Mouse (Mus musculus): Measurements from ENCODE around the gene C2cd5.

The C2cd5 gene

DNA sequence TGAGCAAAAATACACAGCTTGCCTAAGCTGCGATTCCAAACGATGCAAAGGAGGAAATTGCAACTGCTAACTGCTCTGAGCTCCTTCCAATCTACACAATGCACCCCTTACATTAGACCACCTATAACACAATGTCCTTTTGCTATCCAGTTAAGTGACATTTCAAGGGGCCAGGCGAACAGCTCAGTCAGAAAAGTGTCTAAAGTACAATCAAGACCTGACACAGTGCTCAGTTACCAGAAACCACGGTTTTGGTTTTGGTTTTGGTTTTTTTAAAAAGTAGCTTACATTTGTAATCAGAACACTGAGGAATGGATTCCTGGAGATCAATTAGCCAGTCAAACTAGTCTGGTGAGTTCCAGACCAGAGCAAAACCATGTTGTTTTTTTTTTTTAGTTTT lies 20.8 kb downstream of the C2cd5 start:
- in situ Hi-C loops (cut with MboI, MseI): no loop called here

- in situ Hi-C loops (cut with MboI, MseI): no loop called here
Measured at GRCm38 (mm10) chr6:143076461-143076860, 23.5 kb downstream of the C2cd5 start.

DNA sequence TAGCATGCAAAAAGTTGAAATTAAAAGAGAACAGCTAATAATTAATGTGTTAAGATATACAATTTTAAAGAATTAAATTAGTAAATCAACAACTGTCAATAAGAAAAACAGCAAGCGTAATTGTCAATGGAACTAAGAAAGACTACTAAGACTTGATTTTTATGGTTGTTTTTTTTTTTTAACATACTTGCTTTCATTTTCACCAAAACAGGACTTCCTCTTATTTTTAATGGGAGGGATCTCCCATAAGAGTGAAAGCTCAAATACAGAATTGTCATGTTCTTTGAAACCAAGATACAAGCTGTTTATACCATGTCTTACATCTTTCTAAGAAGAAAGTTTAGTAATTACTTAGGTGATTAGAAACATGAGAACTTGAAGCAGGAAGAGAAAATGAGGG lies 26.0 kb downstream of the C2cd5 start:
- in situ Hi-C loops (cut with MboI, MseI): no loop called here

DNA sequence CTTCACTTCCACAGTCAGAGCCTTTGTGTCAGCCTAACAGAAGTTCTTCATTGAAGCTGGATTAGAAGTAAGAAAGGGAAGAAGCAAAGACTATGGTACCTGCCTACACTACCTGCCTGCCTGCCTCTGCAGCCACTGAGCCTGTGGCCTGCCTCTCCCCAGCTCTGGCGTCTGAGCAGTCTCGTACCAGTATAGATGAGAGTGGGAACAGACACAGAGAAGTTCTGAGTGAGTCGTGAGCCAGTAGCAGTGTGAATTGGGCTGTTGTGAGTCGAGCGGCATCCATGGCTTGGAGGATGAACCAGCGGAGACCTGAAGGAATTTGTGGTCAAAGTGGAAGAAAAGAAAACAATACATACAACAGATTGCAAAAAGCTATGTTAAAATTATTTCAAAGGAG lies 26.5 kb downstream of the C2cd5 start:
- in situ Hi-C loops (cut with MboI, MseI): no loop called here

- in situ Hi-C loops (cut with MboI, MseI): no loop called here
Measured at GRCm38 (mm10) chr6:143072412-143073014, 27.4 kb downstream of the C2cd5 start.

DNA sequence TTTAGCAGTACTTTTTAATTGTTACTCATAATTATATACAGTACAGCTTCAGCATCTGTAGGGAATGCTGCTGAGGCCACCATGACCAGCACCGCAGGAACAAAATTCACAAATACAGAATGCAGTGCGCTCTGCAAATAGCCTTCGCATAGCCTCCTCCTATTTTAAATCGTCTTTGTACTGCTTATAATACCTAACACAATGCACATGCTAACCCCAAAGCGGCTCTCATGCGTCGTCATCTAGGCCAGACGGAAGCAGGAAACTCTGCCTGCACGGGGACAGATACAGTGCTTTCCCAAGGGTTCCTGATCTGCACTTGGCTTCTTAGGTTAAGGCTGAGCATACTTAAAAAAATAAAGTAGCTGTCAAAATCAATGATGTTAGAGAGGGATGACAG lies 29.2 kb downstream of the C2cd5 start:
- in situ Hi-C loops (cut with MboI, MseI): no loop called here

- in situ Hi-C loops (cut with MboI, MseI): no loop called here
Measured at GRCm38 (mm10) chr6:143070019-143070418, 29.9 kb downstream of the C2cd5 start.

DNA sequence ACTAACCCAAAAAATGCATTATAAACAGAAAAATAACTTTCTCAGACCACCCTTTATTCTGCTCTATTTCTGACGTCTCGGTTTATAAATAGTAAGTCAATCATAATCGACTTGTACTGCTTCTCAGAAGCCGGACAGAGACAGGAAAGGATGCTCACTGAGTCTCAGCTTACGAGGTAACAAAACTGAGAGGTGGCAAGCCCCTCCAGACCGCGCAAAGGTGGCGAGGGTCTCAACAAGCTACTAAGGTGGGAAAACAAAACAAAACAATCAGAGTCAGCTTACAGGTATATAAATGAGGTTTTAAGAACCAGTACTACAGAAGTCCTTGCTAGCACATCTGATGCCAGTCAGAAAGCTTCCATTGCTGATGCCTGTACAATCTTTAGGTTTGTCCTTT lies 30.3 kb downstream of the C2cd5 start:
- in situ Hi-C loops (cut with MboI, MseI): no loop called here

- in situ Hi-C loops (cut with MboI, MseI): no loop called here
Measured at GRCm38 (mm10) chr6:143068181-143068915, 31.6 kb downstream of the C2cd5 start.

DNA sequence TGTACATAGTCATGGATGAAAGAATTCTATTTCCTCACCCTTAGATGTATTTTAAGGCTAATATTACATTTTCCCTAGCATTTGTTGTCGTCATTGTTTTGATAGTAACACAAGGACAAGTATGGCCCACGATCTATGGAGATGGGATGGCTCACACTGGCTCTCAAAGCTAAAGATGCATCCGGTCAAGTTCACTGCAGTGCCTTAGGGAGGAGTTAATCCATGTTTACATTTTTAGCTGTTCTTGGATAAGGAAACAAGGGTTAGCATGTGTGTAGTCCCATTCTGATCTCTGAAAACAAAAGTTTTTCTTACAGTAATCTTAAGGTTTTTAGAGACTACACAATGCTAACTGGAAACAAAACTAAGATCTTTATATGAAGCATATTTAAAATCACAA lies 32.3 kb downstream of the C2cd5 start:
- in situ Hi-C loops (cut with MboI, MseI): no loop called here

DNA sequence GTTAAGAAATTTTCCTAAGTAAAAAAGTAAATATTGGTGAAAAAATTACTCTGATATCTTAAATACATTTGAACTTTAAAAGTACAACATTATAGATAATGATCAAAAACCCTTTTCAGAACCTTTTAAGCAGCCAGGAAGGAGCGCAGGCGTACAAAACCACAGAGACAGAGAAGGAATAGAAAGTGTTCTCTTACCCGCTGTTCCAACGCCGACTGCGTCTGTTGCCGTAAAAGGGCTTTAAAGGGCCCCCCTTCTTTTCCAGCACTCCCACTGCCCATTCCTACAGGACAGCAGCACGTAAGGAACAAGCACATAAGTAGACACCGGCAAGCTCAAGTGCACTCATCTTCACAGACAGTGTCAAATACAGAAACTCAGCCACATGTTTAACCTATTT lies 33.1 kb downstream of the C2cd5 start:
- in situ Hi-C loops (cut with MboI, MseI): no loop called here

GRCm38 (mm10) chr6:143064047-143064446 lies 35.9 kb downstream of the C2cd5 start:
- in situ Hi-C loops (cut with MboI, MseI): no loop called here

GRCm38 (mm10) chr6:143057601-143058000 lies 42.3 kb downstream of the C2cd5 start:
- in situ Hi-C loops (cut with MboI, MseI): no loop called here

- in situ Hi-C loops (cut with MboI, MseI): no loop called here
Measured at GRCm38 (mm10) chr6:143051566-143051965, 48.4 kb downstream of the C2cd5 start.

DNA sequence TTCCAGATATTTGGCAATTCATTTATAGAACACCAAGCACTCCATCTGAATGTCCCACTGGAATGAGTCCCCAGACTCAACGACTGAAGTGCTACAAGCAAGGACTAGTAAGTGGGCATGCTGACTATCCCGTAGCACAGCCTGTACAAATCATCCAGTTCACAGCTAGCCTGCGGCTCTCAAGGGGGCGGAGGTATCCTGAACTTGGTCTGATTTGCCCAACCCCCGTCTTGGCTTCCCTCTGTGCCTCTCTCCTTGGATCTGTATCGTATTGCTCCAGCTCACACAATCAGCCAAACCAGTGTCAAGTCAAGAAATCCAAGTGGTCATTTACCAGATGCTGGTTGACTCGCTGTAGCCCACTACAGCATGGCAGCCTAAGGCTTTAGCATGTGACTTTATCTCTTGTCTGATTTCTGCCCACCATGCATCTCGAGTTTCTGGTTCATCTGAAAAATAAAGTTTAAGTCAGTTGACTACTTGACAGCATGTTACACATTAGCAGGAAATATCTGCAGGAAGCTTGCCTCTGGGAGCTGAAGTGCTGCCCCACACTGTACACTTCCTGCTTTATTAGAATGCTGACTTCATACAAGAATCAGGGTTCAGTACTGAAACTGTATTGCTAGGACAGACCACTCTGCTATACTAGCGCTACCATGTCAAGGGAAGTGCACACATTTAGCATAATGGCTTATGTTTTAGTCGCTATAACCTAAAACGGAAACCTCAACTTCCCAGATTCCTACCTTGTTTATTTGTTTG lies 50.0 kb downstream of the C2cd5 start:
- in situ Hi-C loops (cut with MboI, MseI): no loop called here

GRCm38 (mm10) chr6:143049117-143049516 lies 50.8 kb downstream of the C2cd5 start:
- in situ Hi-C loops (cut with MboI, MseI): no loop called here

DNA sequence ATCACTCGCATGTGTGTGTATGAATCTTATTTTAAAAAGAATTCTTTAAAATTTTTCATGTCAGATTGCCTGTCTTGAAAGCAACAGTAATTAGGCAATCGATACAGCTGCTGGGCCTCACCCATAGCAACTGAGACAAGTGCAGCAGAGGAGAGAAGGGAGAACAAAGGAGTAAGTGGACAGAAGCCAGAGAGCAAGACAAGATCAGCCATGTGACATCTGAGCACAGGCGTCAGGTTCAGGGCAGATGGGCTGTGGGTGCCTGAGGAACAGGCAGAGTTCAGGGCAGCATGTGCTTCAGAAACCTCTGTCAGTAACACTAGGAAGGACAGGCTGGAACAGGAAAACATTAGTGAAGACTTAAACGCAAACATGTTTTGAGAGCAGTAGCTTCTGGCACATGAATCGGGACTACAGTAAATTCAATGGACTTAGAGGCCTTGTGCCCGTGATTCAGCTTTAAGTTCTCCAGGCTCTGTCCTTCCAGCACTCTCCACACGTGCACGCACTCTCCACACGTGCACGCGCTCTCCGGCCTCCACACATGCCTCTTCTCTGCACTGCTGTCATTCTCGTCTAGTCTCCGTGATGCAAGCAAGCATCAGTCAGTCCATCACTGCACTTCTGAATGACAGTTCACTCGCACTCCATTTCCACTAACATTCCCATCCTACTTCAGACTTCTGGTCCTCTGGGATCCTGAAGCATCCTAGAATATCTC lies 52.2 kb downstream of the C2cd5 start:
- in situ Hi-C loops (cut with MboI, MseI): no loop called here

- in situ Hi-C loops (cut with MboI, MseI): no loop called here
Measured at GRCm38 (mm10) chr6:143041578-143041977, 58.4 kb downstream of the C2cd5 start.

DNA sequence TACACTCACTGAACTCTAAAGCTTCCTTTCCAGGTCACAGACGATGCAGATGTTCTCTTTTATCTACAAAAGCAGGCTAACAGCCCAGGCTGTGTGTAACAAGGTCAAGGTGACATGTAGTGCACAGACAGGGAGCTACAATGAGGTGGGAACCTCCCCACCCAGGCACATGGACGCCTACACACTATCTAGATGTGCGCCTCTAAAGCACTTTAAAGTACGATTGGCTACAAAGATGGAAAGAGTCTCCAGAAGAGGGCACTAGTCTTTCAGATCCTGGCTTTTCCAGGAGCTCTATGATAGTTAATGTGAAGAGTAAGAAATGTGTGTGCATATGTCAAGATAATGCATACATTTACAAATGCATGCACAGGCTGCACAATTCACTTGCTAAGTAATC lies 64.7 kb downstream of the C2cd5 start:
- in situ Hi-C loops (cut with MboI, MseI): no loop called here

DNA sequence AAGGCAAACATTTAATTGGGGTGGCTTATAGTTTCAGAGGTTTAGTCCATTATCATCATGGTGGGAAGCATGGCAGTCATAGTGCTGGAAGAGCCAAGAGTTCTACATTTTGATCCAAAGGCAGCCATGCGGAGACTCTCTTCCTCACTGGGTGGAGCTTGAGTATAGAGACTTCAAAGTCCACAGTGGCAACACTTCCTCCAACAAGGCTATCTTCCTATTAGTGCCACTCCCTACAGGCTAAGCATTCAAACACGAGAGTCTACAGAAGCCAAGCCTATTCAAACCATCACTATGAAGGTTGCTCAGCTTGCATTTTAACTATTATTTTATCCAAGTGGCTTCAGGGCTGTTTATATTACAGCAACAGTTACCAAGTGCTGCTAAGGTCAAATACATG lies 65.4 kb downstream of the C2cd5 start:
- in situ Hi-C loops (cut with MboI, MseI): no loop called here

GRCm38 (mm10) chr6:143030521-143030920 lies 69.4 kb downstream of the C2cd5 start:
- in situ Hi-C loops (cut with MboI, MseI): no loop called here

- in situ Hi-C loops (cut with MboI, MseI): no loop called here
Measured at GRCm38 (mm10) chr6:143027896-143028295, 72.0 kb downstream of the C2cd5 start.

All from T-helper 17 cell (primary cell).